Mouse (Mus musculus) hindbrain, postnatal 0 days (tissue): ENCODE results near the gene Ptrh2. TPM values are rescaled to one million over a fixed set of nuclear protein-coding genes. Genes with fewer than 3 reads are reported as not detected.
A peak's percentile ranks its signal among the peaks of the same experiment; 100 is the strongest.

Experiments
- ATAC-seq: fragments of 200-750 bp; cut with Nextera tagmentation; 2 replicates; pipeline ENCODE4 v1.8.0; 2017; ENCODE audit warnings: mild to moderate bottlenecking, moderate TSS enrichment, moderate library complexity
- DNase-seq: peaks from one replicate; pipeline ENCODE4 v3.0.0-alpha.2; 2015; ENCODE audit warnings: low spot score
- H3K27ac ChIP-seq: fragments of 300-500 bp; sonication (generic); 2 replicates; pipeline ENCODE4 v1.5.1; 2014; ENCODE audit warnings: mild to moderate bottlenecking
- H3K27me3 ChIP-seq: fragments of 300-500 bp; sonication (generic); 2 replicates; pipeline ENCODE4 v1.6.1; 2014; ENCODE audit warnings: low read length, mixed read lengths; ENCODE audit not compliant: insufficient read depth
- H3K36me3 ChIP-seq: fragments of 300-500 bp; sonication (generic); 2 replicates; pipeline ENCODE4 v1.6.1; 2014; ENCODE audit warnings: low read length, mixed read lengths; ENCODE audit not compliant: insufficient read depth
- H3K4me1 ChIP-seq: fragments of 300-500 bp; sonication (generic); 2 replicates; pipeline ENCODE4 v1.6.1; 2014; ENCODE audit warnings: antibody characterized with exemption, low read length, mixed read lengths; ENCODE audit not compliant: insufficient read depth
- H3K4me2 ChIP-seq: fragments of 300-500 bp; sonication (generic); 2 replicates; pipeline ENCODE4 v1.6.1; 2014; ENCODE audit warnings: low read depth, mild to moderate bottlenecking, low read length, moderate library complexity, mixed read lengths
- H3K4me3 ChIP-seq: fragments of 300-500 bp; sonication (generic); 2 replicates; pipeline ENCODE4 v1.5.1; 2014; ENCODE audit warnings: low read length
- H3K9ac ChIP-seq: fragments of 300-500 bp; sonication (generic); replicated peaks from 2 replicates; pipeline ENCODE4 v1.6.1; 2014; ENCODE audit warnings: mild to moderate bottlenecking, low read length, moderate library complexity, mixed read lengths
- H3K9me3 ChIP-seq: fragments of 300-500 bp; sonication (generic); 2 replicates; pipeline ENCODE4 v1.6.1; 2016; ENCODE audit warnings: low read length, mixed read lengths
- CTCF ChIP-seq: IDR thresholded peaks from 2 replicates; pipeline ENCODE4 v1.5.1; 2016; ENCODE audit warnings: antibody characterized with exemption, control low read depth, low read depth
- WGBS: fragments of 180-500 bp; shearing (Covaris S2); extraction: QIAGEN DNeasy Blood & Tissue Kit; methylation state at CpG from one replicate; pipeline ENCODE4 v1.1.7; 2014; 5-methylcytosine and 5-hydroxymethylcytosine counted together
- polyA plus RNA-seq: library from polyadenylated mRNA; unstranded; fragments of >200 nt; fragmentation: Nextera tagmentation; extraction: Ambion mirVana; gene quantifications from 2 replicates; pipeline ENCODE4 v1.2.1, GENCODE M21; 2015
- total RNA-seq: library from RNA; depleted of rRNA; stranded (reverse); fragments of >200 nt; gene quantifications from 2 replicates; pipeline ENCODE4 v1.2.3, GENCODE M21; 2014

Ptrh2 gene
- total and polyA plus RNA-seq, 2 experiments from 2014 or later: 10.6 to 21.2 TPM

GRCm38 (mm10) chr11:86646885-86647459 is 36.8 kb upstream of the Ptrh2 start:
- no peak overlapping the region for H3K27ac ChIP-seq
- DNase-seq: no peak
- peaks cover 10% of the 10 kb centered on the region for H3K36me3 ChIP-seq
- no peak overlapping the region for H3K4me2 ChIP-seq
- no peak for ATAC-seq
- WGBS: 88% methylated on average over 3 of the region's 3 CpGs
- no peaks in the 10 kb centered on the region for H3K4me1 ChIP-seq
- H3K9me3 ChIP-seq: no peaks in the 10 kb centered on the region
- TF ChIP-seq CTCF: no peak
- H3K27me3 ChIP-seq: no peaks in the 10 kb centered on the region
- H3K4me3 ChIP-seq: no peak overlapping the region
- H3K9ac ChIP-seq: no peak overlapping the region

DNA sequence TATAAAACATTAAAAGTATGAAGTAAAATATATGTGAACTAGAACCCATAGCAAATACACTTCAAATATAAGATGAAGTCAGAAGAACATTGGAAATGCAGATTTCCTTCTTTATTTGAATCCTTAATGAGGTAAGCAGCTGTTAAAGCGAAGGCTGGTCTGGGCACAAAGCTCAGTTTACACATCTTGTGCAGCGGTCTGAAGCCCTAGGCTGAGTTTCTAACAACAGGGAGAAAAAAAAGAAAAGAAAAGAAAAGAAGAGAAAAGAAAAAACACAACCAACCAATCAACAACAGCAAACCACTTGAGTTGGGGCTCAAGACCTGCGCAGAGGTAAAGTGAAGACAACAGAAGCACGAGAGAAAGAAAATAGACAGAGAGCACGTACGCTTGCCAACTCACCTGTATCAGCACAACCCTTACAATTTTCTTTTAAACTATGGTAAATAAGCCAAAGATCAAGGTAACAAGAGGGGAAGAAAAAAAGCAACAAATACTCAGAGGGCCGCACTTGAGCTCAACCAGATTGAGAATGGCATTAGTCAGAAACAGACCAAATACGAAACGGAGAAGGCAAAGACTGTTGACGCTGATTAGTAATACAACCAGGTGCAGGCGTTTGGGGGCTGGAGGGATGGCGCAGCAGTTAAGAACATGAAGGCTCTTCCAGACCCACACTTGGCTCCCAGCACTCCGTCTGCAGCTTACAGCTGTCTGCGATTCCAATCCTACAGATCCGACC is 35.9 kb upstream of the Ptrh2 start:
- no peak overlapping the region for H3K9ac ChIP-seq
- H3K4me2 ChIP-seq: no peak overlapping the region
- no peak for DNase-seq
- H3K27ac ChIP-seq: no peak overlapping the region
- H3K9me3 ChIP-seq: no peaks in the 10 kb centered on the region
- H3K27me3 ChIP-seq: no peaks in the 10 kb centered on the region
- H3K36me3 ChIP-seq: peaks cover 4% of the 10 kb centered on the region; the same call in 1 of the 2 replicates
- WGBS: 87% methylated on average over 15 of the region's 15 CpGs
- no peak overlapping the region for H3K4me3 ChIP-seq
- H3K4me1 ChIP-seq: no peaks in the 10 kb centered on the region
- no peak for TF ChIP-seq CTCF
- ATAC-seq: no peak

GRCm38 (mm10) chr11:86649542-86649941 is 34.2 kb upstream of the Ptrh2 start:
- H3K36me3 ChIP-seq: no peaks in the 10 kb centered on the region
- DNase-seq (no peak), ATAC-seq (no peak)
- no peak overlapping the region for H3K4me2 ChIP-seq
- 76% methylated on average over 1 of the region's 1 CpGs for WGBS
- no peak overlapping the region for H3K9ac ChIP-seq
- no peak overlapping the region for H3K4me3 ChIP-seq
- H3K27ac ChIP-seq: no peak overlapping the region
- H3K4me1 ChIP-seq: no peaks in the 10 kb centered on the region
- no peaks in the 10 kb centered on the region for H3K27me3 ChIP-seq
- H3K9me3 ChIP-seq: no peaks in the 10 kb centered on the region
- TF ChIP-seq CTCF: no peak

DNA sequence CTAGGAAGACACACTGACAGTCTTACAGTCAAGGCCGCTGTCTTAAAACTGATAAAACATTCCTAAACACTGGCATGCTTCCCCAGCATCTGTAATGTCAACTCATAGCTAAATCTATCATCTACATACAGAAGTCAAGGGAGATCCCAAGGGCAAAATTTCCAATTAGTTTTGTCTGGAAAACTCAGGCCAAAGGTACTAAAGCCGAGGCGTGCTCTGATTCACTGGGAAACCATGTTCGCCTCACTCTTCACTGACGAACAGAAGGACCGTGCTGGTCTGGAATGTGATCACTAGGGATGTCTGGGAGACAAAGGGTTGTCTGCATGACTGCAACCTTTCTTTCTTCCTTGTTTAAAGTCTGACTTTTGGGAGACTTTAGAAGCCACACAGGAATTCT is 33.1 kb upstream of the Ptrh2 start:
- TF ChIP-seq CTCF: no peak
- DNase-seq (no peak), ATAC-seq (no peak)
- Histone ChIP-seq H3K9ac (no peak overlapping the region), H3K27ac (no peak overlapping the region), H3K4me2 (no peak overlapping the region), H3K4me1 (no peaks in the 10 kb centered on the region), H3K36me3 (no peaks in the 10 kb centered on the region), H3K27me3 (no peaks in the 10 kb centered on the region), H3K9me3 (no peaks in the 10 kb centered on the region), H3K4me3 (no peak overlapping the region)
- WGBS: 45% methylated on average over 6 of the region's 6 CpGs

DNA sequence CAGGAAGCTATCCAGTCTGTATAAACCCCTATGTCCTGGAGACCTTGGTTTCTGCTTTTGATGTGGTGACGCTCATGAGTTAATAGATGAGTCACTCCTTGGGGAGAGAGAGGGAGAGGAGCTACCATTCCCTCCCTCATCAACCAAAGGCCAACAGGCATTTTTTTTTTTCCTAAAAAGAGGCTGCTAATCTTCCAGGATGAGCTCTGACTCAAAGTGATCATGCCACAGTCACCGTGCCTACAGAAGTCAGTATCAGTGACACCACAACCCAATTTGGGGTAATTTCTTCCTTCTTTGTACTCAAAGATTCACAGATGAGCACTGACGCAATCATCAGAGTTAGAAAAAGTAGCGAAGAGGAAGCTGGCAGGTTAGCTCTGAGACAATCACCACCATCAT is 31.2 kb upstream of the Ptrh2 start:
- H3K27me3 ChIP-seq: no peaks in the 10 kb centered on the region
- H3K36me3 ChIP-seq: no peaks in the 10 kb centered on the region
- TF ChIP-seq CTCF: no peak
- H3K9me3 ChIP-seq: no peaks in the 10 kb centered on the region
- no peaks in the 10 kb centered on the region for H3K4me1 ChIP-seq
- DNase-seq (no peak), ATAC-seq (no peak)
- no peak overlapping the region for H3K4me3 ChIP-seq
- 86% methylated on average over 4 of the region's 4 CpGs for WGBS
- no peak overlapping the region for H3K4me2 ChIP-seq
- H3K27ac ChIP-seq: no peak overlapping the region
- no peak overlapping the region for H3K9ac ChIP-seq

- peak; percentile 78 for TF ChIP-seq CTCF
- ATAC-seq (no peak), DNase-seq (peak; percentile 88)
- 25% methylated on average over 3 of the region's 3 CpGs for WGBS
- H3K27me3 ChIP-seq: no peaks in the 10 kb centered on the region
- no peaks in the 10 kb centered on the region for H3K9me3 ChIP-seq
- H3K27ac ChIP-seq: no peak overlapping the region
- no peak overlapping the region for H3K9ac ChIP-seq
- H3K4me1 ChIP-seq: no peaks in the 10 kb centered on the region
- H3K36me3 ChIP-seq: no peaks in the 10 kb centered on the region
- no peak overlapping the region for H3K4me2 ChIP-seq
- no peak overlapping the region for H3K4me3 ChIP-seq
These were observed 30.3 kb upstream of the Ptrh2 start for GRCm38 (mm10) chr11:86653446-86653845.

- TF ChIP-seq CTCF: no peak
These were observed 29.7 kb upstream of the Ptrh2 start for GRCm38 (mm10) chr11:86654096-86654495.

More at GRCm38 (mm10) chr11:86654096-86654495, 29.7 kb upstream of the Ptrh2 start:
- DNase-seq (no peak), ATAC-seq (no peak)
- 86% methylated on average over 4 of the region's 4 CpGs for WGBS
- Histone ChIP-seq H3K4me2 (no peak overlapping the region), H3K9me3 (no peaks in the 10 kb centered on the region), H3K4me1 (no peaks in the 10 kb centered on the region), H3K9ac (no peak overlapping the region), H3K27ac (no peak overlapping the region), H3K36me3 (no peaks in the 10 kb centered on the region), H3K27me3 (no peaks in the 10 kb centered on the region), H3K4me3 (no peak overlapping the region)
